ENCODE assay signal across 8 mouse cellular contexts in genomic region chr15:86181941-86182439, GRCm38 (mm10). TPM values are rescaled to one million over a fixed set of nuclear protein-coding genes. Genes with fewer than 3 reads are reported as not detected.
A peak's percentile ranks its signal among the peaks of the same experiment; 100 is the strongest.
DNase-seq lines count a peak whose midpoint lies in the region; ATAC-seq and TF ChIP-seq lines count a peak whose summit lies in the region.

No protein-coding gene starts in this region.

- H3K27me3 ChIP-seq in E14TG2a.4 (ENCODE audit: insufficient read depth, low read length): peaks cover 46% of the 10 kb centered on the region
- peaks cover 11% of the 10 kb centered on the region for H3K27me3 ChIP-seq in heart, embryonic 10.5 days (ENCODE audit: insufficient read depth, poor library complexity, severe bottlenecking)
- H3K27me3 ChIP-seq in limb, embryonic 14.5 days (ENCODE audit: control insufficient read depth, insufficient read depth, low read length): no peaks in the 10 kb centered on the region

- TF ChIP-seq POLR2A in limb, embryonic 14.5 days (IDR thresholded peaks at IDR 0.05; ENCODE audit: borderline replicate concordance, extremely low read depth, insufficient read depth, insufficient read length): no peak

- WGBS in heart, embryonic 10.5 days: 25% methylated on average over 11 of the region's 11 CpGs
- 46% methylated on average over 11 of the region's 11 CpGs for WGBS in limb, embryonic 14.5 days

- H3K4me2 ChIP-seq in limb, embryonic 14.5 days (replicated peaks; ENCODE audit: low read depth, low read length, severe bottlenecking): peak overlapping the region; percentile 16; the same call in 1 of the 2 replicates

- intact Hi-C loops in gastrocnemius, adult 2 months (cut with DNase I): no loop called here

- H3K36me3 ChIP-seq in E14TG2a.4 (ENCODE audit: insufficient read depth, low read length): no peaks in the 10 kb centered on the region
- H3K36me3 ChIP-seq in heart, embryonic 10.5 days: no peaks in the 10 kb centered on the region
- H3K36me3 ChIP-seq in limb, embryonic 14.5 days (ENCODE audit: control insufficient read depth, insufficient read depth, low read length): no peaks in the 10 kb centered on the region

- no peak overlapping the region for H3K9ac ChIP-seq in limb, embryonic 14.5 days (ENCODE audit: low read depth, low read length, severe bottlenecking)

- TF ChIP-seq CTCF in gastrocnemius, adult 2 months (IDR thresholded peaks at IDR 0.05): no peak
- TF ChIP-seq CTCF in E14TG2a.4 (conservative IDR thresholded peaks at IDR 0.05; ENCODE audit: low read length): no peak

- peak; percentile 61 for DNase-seq in gastrocnemius, adult 2 months
- no peak for DNase-seq in gastrocnemius, postnatal 10 days
- DNase-seq in heart, embryonic 10.5 days (ENCODE audit: low spot score): no peak
- no peak for DNase-seq in limb, embryonic 14.5 days (ENCODE audit: low spot score)
- peak; percentile 85 to 87 for DNase-seq in natural killer cell, adult 2 months (ENCODE audit: low spot score in 2 of 2)
- no peak for DNase-seq in frontal cortex, postnatal 14 days (ENCODE audit: low spot score in 2 of 2)
- no peak for DNase-seq in embryo, embryonic 10 days (ENCODE audit: low spot score)

- peak overlapping the region; percentile 78 for H3K27ac ChIP-seq in gastrocnemius, adult 2 months
- H3K27ac ChIP-seq in heart, embryonic 10.5 days: peak overlapping the region; percentile 38
- 0 out of 2 replicates have a peak overlapping the region, but pooled peaks have one; percentile 11 for H3K27ac ChIP-seq in limb, embryonic 14.5 days (replicated peaks; ENCODE audit: low read depth, low read length)

- ATAC-seq in limb, embryonic 14.5 days (ENCODE audit: low FRiP score, low read depth): no peak

- H3K4me3 ChIP-seq in gastrocnemius, adult 2 months: peak overlapping the region; percentile 44
- 0 out of 2 replicates have a peak overlapping the region, but pooled peaks have one; percentile 17 for H3K4me3 ChIP-seq in E14TG2a.4 (replicated peaks; ENCODE audit: low read length)
- H3K4me3 ChIP-seq in heart, embryonic 10.5 days: no peak overlapping the region
- no peak overlapping the region for H3K4me3 ChIP-seq in limb, embryonic 14.5 days (replicated peaks; ENCODE audit: low read length)

- peaks cover 52% of the 10 kb centered on the region for H3K4me1 ChIP-seq in E14TG2a.4 (replicated peaks; ENCODE audit: low read depth, low read length)
- H3K4me1 ChIP-seq in heart, embryonic 10.5 days: peaks cover 52% of the 10 kb centered on the region
- H3K4me1 ChIP-seq in limb, embryonic 14.5 days (ENCODE audit: control insufficient read depth, insufficient read depth, low read length): peaks cover 14% of the 10 kb centered on the region

- H3K9me3 ChIP-seq in E14TG2a.4 (ENCODE audit: low read length): no peaks in the 10 kb centered on the region
- H3K9me3 ChIP-seq in heart, embryonic 10.5 days: no peaks in the 10 kb centered on the region
- no peaks in the 10 kb centered on the region for H3K9me3 ChIP-seq in limb, embryonic 14.5 days (ENCODE audit: control insufficient read depth, low read length)

RNA-seq across cellular contexts. Expression of gene Cerk, which starts 4.0 kb away (rescaled TPM):
- total RNA-seq in gastrocnemius, adult 2 months (2021): 1 to 10 TPM; 4.2 to 8.1 TPM
- total RNA-seq in gastrocnemius, postnatal 10 days (2021): 1 to 10 TPM; 8.0 to 9.5 TPM
- 8.3 and 10.3 TPM in 2 replicates for polyA plus RNA-seq in heart, embryonic 10.5 days (2016; fragmentation: Nextera tagmentation; extraction: Ambion mirVana)
- 20.4 and 23.3 TPM in 2 replicates for polyA plus RNA-seq in limb, embryonic 14.5 days (2012; rRNA removed)
- 18.0 and 19.7 TPM in 2 replicates for polyA plus RNA-seq in limb, embryonic 14.5 days (2014; fragmentation: Nextera tagmentation; extraction: Ambion mirVana)

RNA-seq across cellular contexts. Expression of gene Tbc1d22a, which starts 32.3 kb away (rescaled TPM):
- 10 to 100 TPM; 12.4 to 16.3 TPM for total RNA-seq in gastrocnemius, adult 2 months (2021)
- total RNA-seq in gastrocnemius, postnatal 10 days (2021): 10 to 100 TPM; 12.2 to 15.3 TPM
- 9.5 and 11.6 TPM in 2 replicates for polyA plus RNA-seq in heart, embryonic 10.5 days (2016; fragmentation: Nextera tagmentation; extraction: Ambion mirVana)
- 15.5 and 21.3 TPM in 2 replicates for polyA plus RNA-seq in limb, embryonic 14.5 days (2012; rRNA removed)
- polyA plus RNA-seq in limb, embryonic 14.5 days (2014; fragmentation: Nextera tagmentation; extraction: Ambion mirVana): 8.7 and 10.3 TPM in 2 replicates

Comparison
In these comparisons a context has a peak if more than half of its experiments do, and no peak if none do; other contexts are left out.
1. DNase-seq: peak in gastrocnemius, adult 2 months (single experiment) and natural killer cell, adult 2 months (2 of 2); none in gastrocnemius, postnatal 10 days (single experiment), heart, embryonic 10.5 days (single experiment), limb, embryonic 14.5 days (single experiment), frontal cortex, postnatal 14 days (0 of 2) and embryo, embryonic 10 days (single experiment).
2. H3K27ac ChIP-seq: peak in every context shown above with its lines; median percentile 78 in gastrocnemius, adult 2 months; 38 in heart, embryonic 10.5 days; 11 in limb, embryonic 14.5 days.
3. H3K4me3 ChIP-seq: peak in gastrocnemius, adult 2 months (single experiment) and E14TG2a.4 (single experiment); none in heart, embryonic 10.5 days (single experiment) and limb, embryonic 14.5 days (single experiment).